Mouse (Mus musculus): ENCODE results near the gene Rbms1. TPM values are rescaled to one million over a fixed set of nuclear protein-coding genes. Genes with fewer than 3 reads are reported as not detected.

The Rbms1 gene
- polyA plus RNA-seq, 1 experiment, result 16.0 TPM

- no peak for DNase-seq (ENCODE audit: extremely low spot score in 1 of 2, low spot score in 1 of 2)
Measured at GRCm38 (mm10) chr2:60879966-60880788, 82.8 kb downstream of the Rbms1 start.

GRCm38 (mm10) chr2:60879141-60879818, 83.7 kb downstream of the Rbms1 start:
- DNase-seq (ENCODE audit: extremely low spot score in 1 of 2, low spot score in 1 of 2), result no peak

- no peak for DNase-seq (ENCODE audit: extremely low spot score in 1 of 2, low spot score in 1 of 2)
Measured at GRCm38 (mm10) chr2:60877543-60878386, 85.2 kb downstream of the Rbms1 start.

- DNase-seq (ENCODE audit: extremely low spot score in 1 of 2, low spot score in 1 of 2), result no peak
Measured at GRCm38 (mm10) chr2:60876891-60877290, 86.1 kb downstream of the Rbms1 start.

- no peak for DNase-seq (ENCODE audit: extremely low spot score in 1 of 2, low spot score in 1 of 2)
Measured at GRCm38 (mm10) chr2:60872095-60872811, 90.7 kb downstream of the Rbms1 start.

GRCm38 (mm10) chr2:60871001-60871400, 92.0 kb downstream of the Rbms1 start:
- DNase-seq (ENCODE audit: extremely low spot score in 1 of 2, low spot score in 1 of 2), result no peak

GRCm38 (mm10) chr2:60870450-60870849, 92.5 kb downstream of the Rbms1 start:
- DNase-seq (ENCODE audit: extremely low spot score in 1 of 2, low spot score in 1 of 2), result no peak

- no peak for DNase-seq (ENCODE audit: extremely low spot score in 1 of 2, low spot score in 1 of 2)
Measured at GRCm38 (mm10) chr2:60869001-60869743, 93.8 kb downstream of the Rbms1 start.

GRCm38 (mm10) chr2:60868060-60868662, 94.8 kb downstream of the Rbms1 start:
- DNase-seq (ENCODE audit: extremely low spot score in 1 of 2, low spot score in 1 of 2), result no peak

GRCm38 (mm10) chr2:60867304-60867703, 95.7 kb downstream of the Rbms1 start:
- no peak for DNase-seq (ENCODE audit: extremely low spot score in 1 of 2, low spot score in 1 of 2)

- DNase-seq (ENCODE audit: extremely low spot score in 1 of 2, low spot score in 1 of 2), result no peak
Measured at GRCm38 (mm10) chr2:60865869-60866268, 97.1 kb downstream of the Rbms1 start.

GRCm38 (mm10) chr2:60864977-60865376, 98.0 kb downstream of the Rbms1 start:
- DNase-seq (ENCODE audit: extremely low spot score in 1 of 2, low spot score in 1 of 2), result no peak

GRCm38 (mm10) chr2:60864256-60864795, 98.7 kb downstream of the Rbms1 start:
- DNase-seq (ENCODE audit: extremely low spot score in 1 of 2, low spot score in 1 of 2), result no peak

- DNase-seq (ENCODE audit: extremely low spot score in 1 of 2, low spot score in 1 of 2), result peak in 1 of 2 experiments; percentile 71
Measured at GRCm38 (mm10) chr2:60863827-60864226, 99.2 kb downstream of the Rbms1 start.

- DNase-seq (ENCODE audit: extremely low spot score in 1 of 2, low spot score in 1 of 2), result no peak
Measured at GRCm38 (mm10) chr2:60862913-60863711, 99.9 kb downstream of the Rbms1 start.

GRCm38 (mm10) chr2:60858116-60858515, 104.9 kb downstream of the Rbms1 start:
- no peak for DNase-seq (ENCODE audit: extremely low spot score in 1 of 2, low spot score in 1 of 2)

- DNase-seq (ENCODE audit: extremely low spot score in 1 of 2, low spot score in 1 of 2), result no peak
Measured at GRCm38 (mm10) chr2:60856097-60856496, 106.9 kb downstream of the Rbms1 start.

- DNase-seq (ENCODE audit: extremely low spot score in 1 of 2, low spot score in 1 of 2), result peak; percentile 13 to 62
Measured at GRCm38 (mm10) chr2:60855006-60855405, 108.0 kb downstream of the Rbms1 start.

Data from frontal cortex, adult 2 months (tissue).